Mouse (Mus musculus): Measurements from ENCODE around the gene Sbds.

DNA sequence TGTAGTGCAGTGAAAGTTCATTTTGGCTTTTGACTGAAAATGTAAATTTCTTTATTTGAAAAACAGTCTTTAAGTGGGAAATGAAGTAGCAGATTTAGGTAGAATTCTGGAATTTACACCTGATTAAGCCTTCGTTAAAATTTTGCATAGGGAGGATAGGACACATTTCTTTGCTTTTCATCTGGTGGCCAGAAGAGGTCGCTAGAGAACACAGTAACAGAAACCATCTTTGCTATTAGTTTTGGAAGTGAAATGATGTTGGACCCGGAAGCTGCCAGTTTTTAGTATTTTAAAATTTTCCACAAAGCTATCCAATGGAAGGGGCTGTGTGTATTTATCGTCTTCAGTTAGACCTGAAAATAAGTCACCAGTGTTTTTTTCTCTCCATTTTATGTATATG lies 20.2 kb upstream of the Sbds start:
- TF ChIP-seq CTCF (IDR thresholded peaks at IDR 0.05; ENCODE audit: extremely low read depth, insufficient read depth, low read length) = 0 out of 2 replicates have a peak, but pooled peaks have one; percentile 29
- no peak for TF ChIP-seq POLR2A (IDR thresholded peaks at IDR 0.05; ENCODE audit: extremely low read depth, insufficient read depth, low read length)
